Mouse (Mus musculus) lung, adult 10 weeks (tissue): ENCODE measurements around the gene Sardh. TPM values are rescaled to one million over a fixed set of nuclear protein-coding genes. Genes with fewer than 3 reads are reported as not detected.

Experiments used
- polyA plus RNA-seq: library from polyadenylated mRNA; stranded (reverse); fragments of 350-450 nt; fragmentation: Illumina TruSeq; extraction: RNeasy Lipid Tissue Mini Kit (QIAGEN cat#74804); gene quantifications from one replicate; pipeline ENCODE4 v1.2.3, GENCODE M21; 2014; ENCODE audit warnings: low read depth, low replicate concordance; ENCODE audit not compliant: insufficient read depth

The Sardh gene
- 5.7 TPM for polyA plus RNA-seq

GRCm38 (mm10) chr2:27248211-27248610, at the start of gene Sardh:
Gene Sardh, minus strand, starts transcription at chr2:27248337.

GRCm38 (mm10) chr2:27164796-27165590, 83.1 kb downstream of the Sardh start, which contains the start of gene Dbh:
Gene Dbh, plus strand, starts transcription at chr2:27165233.

GRCm38 (mm10) chr2:27141950-27142693, 106.0 kb downstream of the Sardh start, which contains the start of gene Fam163b:
Gene Fam163b, minus strand, starts transcription at chr2:27142491.

Other genes starting within 250 kb of the Sardh start
- 25.7 TPM for gene Cacfd1, start 238.4 kb downstream of the Sardh start, polyA plus RNA-seq
- 2.3 TPM for gene Slc2a6, start 220.3 kb downstream of the Sardh start, polyA plus RNA-seq
- gene Mymk, start 176.2 kb downstream of the Sardh start, polyA plus RNA-seq = 0.33 TPM
- gene Adamtsl2, start 169.0 kb downstream of the Sardh start, polyA plus RNA-seq = 50.5 TPM
- gene Fam163b, start 105.8 kb downstream of the Sardh start, polyA plus RNA-seq = not detected
- not detected for gene Dbh, start 83.1 kb downstream of the Sardh start, polyA plus RNA-seq
- 12.2 TPM for gene Vav2, start 178.7 kb upstream of the Sardh start, polyA plus RNA-seq
- 2.7 TPM for gene Brd3os, start 194.0 kb upstream of the Sardh start, polyA plus RNA-seq